Comparison of ENCODE assay signal across 7 mouse cellular contexts in genomic region chrX:47992606-47993005, GRCm38 (mm10). TPM values are rescaled to one million over a fixed set of nuclear protein-coding genes. Genes with fewer than 3 reads are reported as not detected.
A peak's percentile ranks its signal among the peaks of the same experiment; 100 is the strongest.
DNase-seq lines count a peak whose midpoint lies in the region; ATAC-seq lines count a peak whose summit lies in the region.

No protein-coding gene starts in this region.

- H3K27ac ChIP-seq in intestine, embryonic 16.5 days (ENCODE audit: low read length): no peak overlapping the region
- no peak overlapping the region for H3K27ac ChIP-seq in midbrain, embryonic 12.5 days (replicated peaks)

- 17% methylated on average over 8 of the region's 8 CpGs for WGBS in intestine, embryonic 16.5 days
- WGBS in midbrain, embryonic 12.5 days: 22% methylated on average over 8 of the region's 8 CpGs

- intact Hi-C loops in left cerebral cortex, postnatal 36 days (cut with DNase I): loop anchor here (1.0 to 10.0 kb wide), 3 partner anchors 132 to 420 kb away; partner anchors contain the start of gene Utp14a

- no peaks in the 10 kb centered on the region for H3K27me3 ChIP-seq in intestine, embryonic 16.5 days (replicated peaks; ENCODE audit: control insufficient read depth, insufficient read depth, low read length)
- H3K27me3 ChIP-seq in midbrain, embryonic 12.5 days: peaks cover 12% of the 10 kb centered on the region; the same call in 1 of the 2 replicates

- H3K9ac ChIP-seq in intestine, embryonic 16.5 days (ENCODE audit: low read depth, low read length): no peak overlapping the region
- H3K9ac ChIP-seq in midbrain, embryonic 12.5 days (replicated peaks): no peak overlapping the region

- H3K4me1 ChIP-seq in intestine, embryonic 16.5 days (ENCODE audit: control insufficient read depth, insufficient read depth, low read length): no peaks in the 10 kb centered on the region
- H3K4me1 ChIP-seq in midbrain, embryonic 12.5 days: no peaks in the 10 kb centered on the region

- DNase-seq in adrenal gland, adult 8-10 months: peak; percentile 43
- DNase-seq in embryo, embryonic 11.5 days (ENCODE audit: low read depth, low spot score): peak; percentile 31
- peak; percentile 51 to 60 for DNase-seq in gastrocnemius, postnatal 4 days (ENCODE audit: low spot score in 2 of 2)
- DNase-seq in left cerebral cortex, postnatal 36 days (ENCODE audit: low spot score in 2 of 2): peak; percentile 52 to 61
- DNase-seq in spleen, adult 12 weeks (ENCODE audit: low spot score): peak; percentile 51

- no peak overlapping the region for H3K4me3 ChIP-seq in intestine, embryonic 16.5 days (ENCODE audit: low read length)
- H3K4me3 ChIP-seq in midbrain, embryonic 12.5 days: no peak overlapping the region

- H3K9me3 ChIP-seq in intestine, embryonic 16.5 days (ENCODE audit: control insufficient read depth, low read length): no peaks in the 10 kb centered on the region
- no peaks in the 10 kb centered on the region for H3K9me3 ChIP-seq in midbrain, embryonic 12.5 days

- H3K36me3 ChIP-seq in intestine, embryonic 16.5 days (ENCODE audit: control insufficient read depth, insufficient read depth, low read length): no peaks in the 10 kb centered on the region
- H3K36me3 ChIP-seq in midbrain, embryonic 12.5 days: no peaks in the 10 kb centered on the region

- peak; percentile 36; the same call in 1 of the 2 replicates for ATAC-seq in intestine, embryonic 16.5 days
- peak; percentile 60 for ATAC-seq in midbrain, embryonic 12.5 days (ENCODE audit: low FRiP score, low read depth)

- no peak overlapping the region for H3K4me2 ChIP-seq in intestine, embryonic 16.5 days (ENCODE audit: low read depth, low read length)
- H3K4me2 ChIP-seq in midbrain, embryonic 12.5 days (replicated peaks): no peak overlapping the region

RNA-seq across cellular contexts. Expression of gene Apln, which starts 42.0 kb away (rescaled TPM):
- 10 to 100 TPM in 2 of 4 experiments, 1 to 10 TPM in 2; 1.9 to 40.1 (median 11.4) TPM for total RNA-seq in adrenal gland, adult 8-10 months (2022)
- 10 to 100 TPM; 34.6 to 38.0 TPM for total RNA-seq in gastrocnemius, postnatal 4 days (2021)
- 5.7 and 6.0 TPM in 2 replicates for polyA plus RNA-seq in intestine, embryonic 16.5 days (2015; fragmentation: Nextera tagmentation; extraction: Ambion mirVana)
- total RNA-seq in left cerebral cortex, postnatal 36 days (2021): 10 to 100 TPM; 20.1 to 29.8 TPM
- 3.5 and 4.1 TPM in 2 replicates for polyA plus RNA-seq in midbrain, embryonic 12.5 days (2016; fragmentation: Nextera tagmentation; extraction: Ambion mirVana)
